Mouse (Mus musculus) lung, postnatal 4 days (tissue): ENCODE data around the gene Sprr2b.
"Not testable (repeated sequence)": the region's sequence is repeated elsewhere in the genome, so short reads cannot be mapped to it uniquely, and the experiment has no call there.

Source experiments
- DNase-seq, 2 experiments: peaks; one replicate each; pipeline ENCODE4 v3.0.0; 2021

Sprr2b gene

GRCm38 (mm10) chr3:92316320-92316719 is at the start of gene Sprr2b:
Gene Sprr2b, plus strand, starts transcription at chr3:92316620.
- DNase-seq = no peak

GRCm38 (mm10) chr3:92271414-92271985 is 44.9 kb upstream of the Sprr2b start:
- not testable (repeated sequence) for DNase-seq

GRCm38 (mm10) chr3:92273504-92273903 is 42.9 kb upstream of the Sprr2b start:
- DNase-seq = not testable (repeated sequence)

GRCm38 (mm10) chr3:92274018-92274417 is 42.4 kb upstream of the Sprr2b start:
- DNase-seq = not testable (repeated sequence)

GRCm38 (mm10) chr3:92279663-92280062 is 36.8 kb upstream of the Sprr2b start:
- not testable (repeated sequence) for DNase-seq

- not testable (repeated sequence) for DNase-seq
Measured at GRCm38 (mm10) chr3:92280963-92281606, 35.3 kb upstream of the Sprr2b start.

GRCm38 (mm10) chr3:92285101-92285500 is 31.3 kb upstream of the Sprr2b start, which contains the start of gene Sprr2a3:
Gene Sprr2a3, plus strand, starts transcription at chr3:92285417.
- DNase-seq = not testable (repeated sequence)

GRCm38 (mm10) chr3:92288489-92288888 is 27.9 kb upstream of the Sprr2b start:
- not testable (repeated sequence) for DNase-seq

GRCm38 (mm10) chr3:92307406-92307805 is 9.0 kb upstream of the Sprr2b start:
- DNase-seq = no peak

GRCm38 (mm10) chr3:92317384-92317783 is 964 bp downstream of the Sprr2b start:
- DNase-seq = no peak

DNA sequence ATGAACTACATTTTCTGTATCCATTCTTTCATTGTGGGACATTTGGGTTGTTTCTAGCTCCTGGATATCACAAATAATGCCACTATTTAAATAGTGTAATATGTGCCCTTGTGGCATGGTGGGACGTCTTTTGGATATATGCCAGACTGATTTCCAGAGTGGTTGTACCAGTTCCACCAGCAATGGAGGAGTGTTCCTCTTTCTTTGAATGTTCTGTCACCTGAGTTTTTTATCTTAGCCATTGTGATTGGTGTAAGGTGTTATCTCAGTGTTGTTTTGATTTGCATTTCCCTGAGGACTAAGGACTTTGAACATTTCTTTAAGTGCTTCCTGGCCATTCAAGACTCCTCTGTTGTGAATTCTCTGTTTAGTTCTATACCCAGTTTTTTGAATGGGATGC is 19.9 kb downstream of the Sprr2b start:
- DNase-seq = no peak

DNA sequence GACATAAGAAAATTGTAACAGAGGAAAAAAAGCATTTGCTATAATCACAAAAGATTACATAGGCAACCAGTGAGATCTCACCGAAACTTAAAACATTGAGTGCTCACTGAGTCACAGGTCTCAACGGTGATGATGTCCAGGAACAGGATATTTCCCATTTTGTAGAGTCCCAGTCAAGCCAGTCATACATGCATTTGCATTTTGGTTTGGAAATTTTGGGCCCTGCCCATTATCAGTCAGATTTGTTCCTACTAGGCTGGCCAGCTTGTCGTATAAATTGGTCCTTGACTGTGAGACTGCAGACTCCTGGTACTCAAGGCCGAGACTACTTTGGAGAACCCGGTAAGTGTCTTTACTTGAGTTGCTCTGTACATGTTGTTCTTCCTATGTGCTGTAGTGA is 22.4 kb downstream of the Sprr2b start, which contains the start of gene Sprr2d:
TSS of gene Sprr2d (plus strand) at position 301 of the 400 bp plus-strand sequence.
- DNase-seq = no peak

DNA sequence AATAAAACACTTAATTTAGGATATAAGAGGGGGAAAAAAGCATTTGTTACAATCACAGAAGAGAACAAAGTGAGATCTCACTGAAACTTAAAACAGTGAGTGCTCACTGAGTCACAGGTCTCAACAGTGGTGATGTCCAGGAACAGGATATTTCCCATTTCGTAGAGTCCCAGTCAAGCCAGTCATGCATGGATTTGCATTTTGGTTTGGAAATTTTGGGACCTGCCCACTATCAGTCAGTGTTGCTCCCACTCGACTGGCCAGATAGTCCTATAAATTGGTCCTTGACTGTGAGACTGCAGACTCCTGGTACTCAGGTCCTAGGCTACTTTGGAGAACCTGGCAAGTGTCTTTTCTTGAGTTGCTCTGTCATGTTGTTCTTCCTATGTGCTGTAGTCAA is 35.4 kb downstream of the Sprr2b start, which contains the start of gene Sprr2e:
TSS of gene Sprr2e (plus strand) at position 301 of the 400 bp plus-strand sequence.
- no peak for DNase-seq

- DNase-seq = no peak
Measured at GRCm38 (mm10) chr3:92361619-92362018, 45.2 kb downstream of the Sprr2b start.

DNA sequence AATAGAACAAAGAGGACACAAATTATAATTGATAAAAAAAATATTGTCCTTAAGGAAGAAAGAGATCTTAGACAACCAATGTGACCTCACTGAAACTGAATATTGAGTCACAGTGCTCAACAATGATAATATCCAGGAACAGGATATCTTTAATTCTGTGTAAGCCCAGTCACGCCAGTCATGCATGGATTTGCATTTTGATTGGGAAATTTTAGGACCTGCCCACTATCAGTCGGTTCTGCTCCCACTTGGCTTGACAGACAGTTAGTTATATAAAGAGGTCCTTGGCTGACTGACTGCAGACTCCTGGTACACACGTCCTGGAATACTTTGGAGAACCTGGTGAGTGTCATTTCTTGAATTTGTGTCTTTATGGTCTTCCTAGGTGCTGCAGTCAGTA is 48.5 kb downstream of the Sprr2b start, which contains the start of gene Sprr2f:
TSS of gene Sprr2f (plus strand) at position 301 of the 400 bp plus-strand sequence.
- DNase-seq = no peak
